Mouse (Mus musculus): ENCODE data around the gene L1td1. TPM values are rescaled to one million over a fixed set of nuclear protein-coding genes. Genes with fewer than 3 reads are reported as not detected.

The L1td1 gene
- total and polyA plus RNA-seq, 2 experiments from 2014 or later = 0.05 TPM; not detected in 1

- TF ChIP-seq CTCF (IDR thresholded peaks at IDR 0.05; ENCODE audit: low read depth) = no peak
- Histone ChIP-seq H3K4me2 (ENCODE audit: low read depth) (no peak overlapping the region), H3K27me3 (ENCODE audit: insufficient read depth, low read length) (no peaks in the 10 kb centered on the region), H3K9me3 (ENCODE audit: low read length) (no peaks in the 10 kb centered on the region), H3K4me1 (ENCODE audit: insufficient read depth) (no peaks in the 10 kb centered on the region), H3K9ac (no peak overlapping the region), H3K36me3 (ENCODE audit: insufficient read depth) (no peaks in the 10 kb centered on the region), H3K27ac (ENCODE audit: low read depth, low read length) (no peak overlapping the region), H3K4me3 (ENCODE audit: low read depth, low read length) (no peak overlapping the region)
- DNase-seq (no peak), ATAC-seq (no peak)
- 82% methylated on average over 4 of the region's 4 CpGs for WGBS
Measured at GRCm38 (mm10) chr4:98697932-98698331, 28.6 kb upstream of the L1td1 start.

- H3K4me1 ChIP-seq (ENCODE audit: insufficient read depth) = no peaks in the 10 kb centered on the region
- H3K27me3 ChIP-seq (ENCODE audit: insufficient read depth, low read length) = no peaks in the 10 kb centered on the region
- DNase-seq (no peak), ATAC-seq (no peak)
- WGBS = 76% methylated on average over 3 of the region's 3 CpGs
- H3K4me2 ChIP-seq (ENCODE audit: low read depth) = no peak overlapping the region
- H3K27ac ChIP-seq (ENCODE audit: low read depth, low read length) = no peak overlapping the region
- no peaks in the 10 kb centered on the region for H3K36me3 ChIP-seq (ENCODE audit: insufficient read depth)
- no peaks in the 10 kb centered on the region for H3K9me3 ChIP-seq (ENCODE audit: low read length)
- no peak overlapping the region for H3K4me3 ChIP-seq (ENCODE audit: low read depth, low read length)
- TF ChIP-seq CTCF (IDR thresholded peaks at IDR 0.05; ENCODE audit: low read depth) = no peak
- H3K9ac ChIP-seq = no peak overlapping the region
Measured at GRCm38 (mm10) chr4:98698921-98699320, 27.6 kb upstream of the L1td1 start.

- H3K4me2 ChIP-seq (ENCODE audit: low read depth) = no peak overlapping the region
- H3K27ac ChIP-seq (ENCODE audit: low read depth, low read length) = no peak overlapping the region
- H3K4me1 ChIP-seq (ENCODE audit: insufficient read depth) = no peaks in the 10 kb centered on the region
- H3K36me3 ChIP-seq (ENCODE audit: insufficient read depth) = no peaks in the 10 kb centered on the region
- H3K9me3 ChIP-seq (ENCODE audit: low read length) = no peaks in the 10 kb centered on the region
- DNase-seq (no peak), ATAC-seq (no peak)
- no peak overlapping the region for H3K9ac ChIP-seq
- H3K27me3 ChIP-seq (ENCODE audit: insufficient read depth, low read length) = no peaks in the 10 kb centered on the region
- WGBS = 94% methylated on average over 3 of the region's 3 CpGs
- H3K4me3 ChIP-seq (ENCODE audit: low read depth, low read length) = no peak overlapping the region
- no peak for TF ChIP-seq CTCF (IDR thresholded peaks at IDR 0.05; ENCODE audit: low read depth)
Measured at GRCm38 (mm10) chr4:98700156-98700555, 26.4 kb upstream of the L1td1 start.

- H3K36me3 ChIP-seq (ENCODE audit: insufficient read depth) = no peaks in the 10 kb centered on the region
- no peaks in the 10 kb centered on the region for H3K27me3 ChIP-seq (ENCODE audit: insufficient read depth, low read length)
- TF ChIP-seq CTCF (IDR thresholded peaks at IDR 0.05; ENCODE audit: low read depth) = peak; percentile 94
- no peak overlapping the region for H3K27ac ChIP-seq (ENCODE audit: low read depth, low read length)
- peak; percentile 89 for DNase-seq
- H3K9me3 ChIP-seq (ENCODE audit: low read length) = no peaks in the 10 kb centered on the region
- 23% methylated on average over 12 of the region's 12 CpGs for WGBS
- no peak overlapping the region for H3K4me3 ChIP-seq (ENCODE audit: low read depth, low read length)
- H3K4me1 ChIP-seq (ENCODE audit: insufficient read depth) = no peaks in the 10 kb centered on the region
- peak overlapping the region; percentile 23 for H3K4me2 ChIP-seq (ENCODE audit: low read depth)
- no peak overlapping the region for H3K9ac ChIP-seq
- peak; percentile 80 for ATAC-seq
Measured at GRCm38 (mm10) chr4:98702201-98702894, 24.2 kb upstream of the L1td1 start.

GRCm38 (mm10) chr4:98710891-98711290 lies 15.6 kb upstream of the L1td1 start:
- DNase-seq (no peak), ATAC-seq (no peak)
- WGBS = 97% methylated on average over 8 of the region's 8 CpGs
- H3K27me3 ChIP-seq (ENCODE audit: insufficient read depth, low read length) = no peaks in the 10 kb centered on the region
- H3K36me3 ChIP-seq (ENCODE audit: insufficient read depth) = no peaks in the 10 kb centered on the region
- H3K9me3 ChIP-seq (ENCODE audit: low read length) = no peaks in the 10 kb centered on the region
- H3K4me1 ChIP-seq (ENCODE audit: insufficient read depth) = no peaks in the 10 kb centered on the region
- no peak overlapping the region for H3K4me2 ChIP-seq (ENCODE audit: low read depth)
- no peak for TF ChIP-seq CTCF (IDR thresholded peaks at IDR 0.05; ENCODE audit: low read depth)
- no peak overlapping the region for H3K9ac ChIP-seq
- H3K27ac ChIP-seq (ENCODE audit: low read depth, low read length) = no peak overlapping the region
- H3K4me3 ChIP-seq (ENCODE audit: low read depth, low read length) = no peak overlapping the region

GRCm38 (mm10) chr4:98717735-98718546 lies 8.6 kb upstream of the L1td1 start:
- Histone ChIP-seq H3K9me3 (ENCODE audit: low read length) (no peaks in the 10 kb centered on the region), H3K27ac (ENCODE audit: low read depth, low read length) (no peak overlapping the region)

GRCm38 (mm10) chr4:98718547-98718917 lies 8.0 kb upstream of the L1td1 start:
- WGBS = 80% methylated on average over 10 of the region's 10 CpGs
- no peaks in the 10 kb centered on the region for H3K36me3 ChIP-seq (ENCODE audit: insufficient read depth)

More at GRCm38 (mm10) chr4:98717735-98718546, 8.6 kb upstream of the L1td1 start:
- ATAC-seq (peak; percentile 71), DNase-seq (no peak)
- no peak for TF ChIP-seq CTCF (IDR thresholded peaks at IDR 0.05; ENCODE audit: low read depth)
- 52% methylated on average over 17 of the region's 17 CpGs for WGBS
- no peaks in the 10 kb centered on the region for H3K36me3 ChIP-seq (ENCODE audit: insufficient read depth)
- H3K27me3 ChIP-seq (ENCODE audit: insufficient read depth, low read length) = no peaks in the 10 kb centered on the region
- H3K4me3 ChIP-seq (ENCODE audit: low read depth, low read length) = no peak overlapping the region
- H3K4me2 ChIP-seq (ENCODE audit: low read depth) = no peak overlapping the region
- H3K9ac ChIP-seq = no peak overlapping the region
- no peaks in the 10 kb centered on the region for H3K4me1 ChIP-seq (ENCODE audit: insufficient read depth)

More at GRCm38 (mm10) chr4:98718547-98718917, 8.0 kb upstream of the L1td1 start:
- Histone ChIP-seq H3K27me3 (ENCODE audit: insufficient read depth, low read length) (no peaks in the 10 kb centered on the region), H3K27ac (ENCODE audit: low read depth, low read length) (no peak overlapping the region), H3K9ac (no peak overlapping the region), H3K9me3 (ENCODE audit: low read length) (no peaks in the 10 kb centered on the region), H3K4me3 (ENCODE audit: low read depth, low read length) (no peak overlapping the region), H3K4me2 (ENCODE audit: low read depth) (no peak overlapping the region), H3K4me1 (ENCODE audit: insufficient read depth) (no peaks in the 10 kb centered on the region)
- no peak; the same call in 1 of the 2 replicates for ATAC-seq
- TF ChIP-seq CTCF (IDR thresholded peaks at IDR 0.05; ENCODE audit: low read depth) = no peak
- no peak for DNase-seq

All from forebrain, postnatal 0 days (tissue).